Mouse (Mus musculus) hindbrain, embryonic 15.5 days (tissue): ENCODE data around the gene Tenm2. TPM values are rescaled to one million over a fixed set of nuclear protein-coding genes. Genes with fewer than 3 reads are reported as not detected.

Experiments used
- ATAC-seq: fragments of 200-750 bp; cut with Nextera tagmentation; 2 replicates; pipeline ENCODE4 v1.8.0; 2017; ENCODE audit warnings: low read depth, moderate number of reproducible peaks, moderate TSS enrichment; ENCODE audit not compliant: low FRiP score
- H3K27ac ChIP-seq: fragments of 300-500 bp; sonication (generic); replicated peaks from 2 replicates; pipeline ENCODE4 v1.5.1; 2015; ENCODE audit warnings: mild to moderate bottlenecking, inconsistent platforms
- H3K27me3 ChIP-seq: fragments of 300-500 bp; sonication (generic); 2 replicates; pipeline ENCODE4 v1.6.1; 2015; ENCODE audit warnings: control low read depth, inconsistent platforms
- H3K36me3 ChIP-seq: fragments of 300-500 bp; sonication (generic); 2 replicates; pipeline ENCODE4 v1.6.1; 2015; ENCODE audit warnings: control low read depth, inconsistent platforms
- H3K4me1 ChIP-seq: fragments of 300-500 bp; sonication (generic); replicated peaks from 2 replicates; pipeline ENCODE4 v1.6.1; 2015; ENCODE audit warnings: control low read depth, inconsistent platforms
- H3K4me2 ChIP-seq: fragments of 300-500 bp; sonication (generic); 2 replicates; pipeline ENCODE4 v1.6.1; 2015; ENCODE audit warnings: moderate library complexity, mild to moderate bottlenecking, inconsistent platforms
- H3K4me3 ChIP-seq: fragments of 300-500 bp; sonication (generic); 2 replicates; pipeline ENCODE4 v1.5.1; 2015; ENCODE audit warnings: mild to moderate bottlenecking, inconsistent platforms
- H3K9ac ChIP-seq: fragments of 300-500 bp; sonication (generic); 2 replicates; pipeline ENCODE4 v1.6.1; 2015; ENCODE audit warnings: inconsistent platforms
- H3K9me3 ChIP-seq: fragments of 300-500 bp; sonication (generic); 2 replicates; pipeline ENCODE4 v1.6.1; 2016; ENCODE audit warnings: control low read depth, inconsistent platforms
- WGBS: fragments of 180-500 bp; shearing (Covaris S2); methylation state at CpG from one replicate; pipeline ENCODE4 v1.1.7; 2015; 5-methylcytosine and 5-hydroxymethylcytosine counted together
- polyA plus RNA-seq: library from polyadenylated mRNA; unstranded; fragments of >200 nt; fragmentation: Nextera tagmentation; extraction: Ambion mirVana; gene quantifications from 2 replicates; pipeline ENCODE4 v1.2.1, GENCODE M21; 2015

Tenm2 gene
- polyA plus RNA-seq, 1 experiment from 2014 or later, result 33.1 TPM

GRCm38 (mm10) chr11:36958102-36958501 is 277.7 kb downstream of the Tenm2 start:
- Histone ChIP-seq H3K27me3 (no peaks in the 10 kb centered on the region), H3K4me2 (no peak overlapping the region), H3K4me1 (no peaks in the 10 kb centered on the region), H3K9me3 (no peaks in the 10 kb centered on the region), H3K9ac (no peak overlapping the region), H3K4me3 (no peak overlapping the region), H3K27ac (no peak overlapping the region), H3K36me3 (no peaks in the 10 kb centered on the region)
- WGBS, result 77% methylated on average over 5 of the region's 5 CpGs
- no peak for ATAC-seq

GRCm38 (mm10) chr11:36941429-36941828 is 294.3 kb downstream of the Tenm2 start:
- Histone ChIP-seq H3K4me1 (peaks cover 7% of the 10 kb centered on the region; the same call in 1 of the 2 replicates), H3K4me3 (no peak overlapping the region), H3K27me3 (no peaks in the 10 kb centered on the region), H3K27ac (no peak overlapping the region), H3K9me3 (no peaks in the 10 kb centered on the region), H3K9ac (no peak overlapping the region), H3K36me3 (no peaks in the 10 kb centered on the region), H3K4me2 (no peak overlapping the region)
- WGBS, result 80% methylated on average over 6 of the region's 6 CpGs
- no peak for ATAC-seq

GRCm38 (mm10) chr11:36940557-36941110 is 295.1 kb downstream of the Tenm2 start:
- H3K9ac ChIP-seq, result no peak overlapping the region
- H3K9me3 ChIP-seq, result no peaks in the 10 kb centered on the region
- no peak overlapping the region for H3K4me2 ChIP-seq
- H3K4me1 ChIP-seq, result peaks cover 7% of the 10 kb centered on the region; the same call in 1 of the 2 replicates
- no peaks in the 10 kb centered on the region for H3K36me3 ChIP-seq
- ATAC-seq, result no peak
- no peaks in the 10 kb centered on the region for H3K27me3 ChIP-seq
- 25% methylated on average over 7 of the region's 7 CpGs for WGBS
- H3K27ac ChIP-seq, result no peak overlapping the region
- no peak overlapping the region for H3K4me3 ChIP-seq

- 68% methylated on average over 5 of the region's 5 CpGs for WGBS
- no peak overlapping the region for H3K4me3 ChIP-seq
- no peak for ATAC-seq
Measured at GRCm38 (mm10) chr11:36929817-36930216, 305.9 kb downstream of the Tenm2 start.

GRCm38 (mm10) chr11:36926705-36927406 is 308.9 kb downstream of the Tenm2 start:
- Histone ChIP-seq H3K27ac (no peak overlapping the region), H3K27me3 (no peaks in the 10 kb centered on the region), H3K4me2 (no peak overlapping the region), H3K36me3 (no peaks in the 10 kb centered on the region), H3K9me3 (no peaks in the 10 kb centered on the region), H3K4me1 (no peaks in the 10 kb centered on the region), H3K9ac (no peak overlapping the region), H3K4me3 (no peak overlapping the region)
- no peak for ATAC-seq
- 66% methylated on average over 9 of the region's 9 CpGs for WGBS

More at GRCm38 (mm10) chr11:36929817-36930216, 305.9 kb downstream of the Tenm2 start:
- Histone ChIP-seq H3K9ac (no peak overlapping the region), H3K4me2 (no peak overlapping the region), H3K36me3 (no peaks in the 10 kb centered on the region), H3K4me1 (no peaks in the 10 kb centered on the region), H3K27me3 (no peaks in the 10 kb centered on the region), H3K27ac (no peak overlapping the region), H3K9me3 (no peaks in the 10 kb centered on the region)

GRCm38 (mm10) chr11:36919301-36919700 is 316.5 kb downstream of the Tenm2 start:
- no peak for ATAC-seq
- Histone ChIP-seq H3K36me3 (no peaks in the 10 kb centered on the region), H3K4me2 (no peak overlapping the region)

GRCm38 (mm10) chr11:36911406-36911805 is 324.4 kb downstream of the Tenm2 start:
- H3K4me2 ChIP-seq, result no peak overlapping the region
- no peaks in the 10 kb centered on the region for H3K9me3 ChIP-seq
- 77% methylated on average over 4 of the region's 4 CpGs for WGBS
- no peaks in the 10 kb centered on the region for H3K4me1 ChIP-seq
- no peak overlapping the region for H3K4me3 ChIP-seq
- no peak overlapping the region for H3K27ac ChIP-seq
- no peak for ATAC-seq
- H3K36me3 ChIP-seq, result no peaks in the 10 kb centered on the region
- H3K27me3 ChIP-seq, result no peaks in the 10 kb centered on the region
- no peak overlapping the region for H3K9ac ChIP-seq

More at GRCm38 (mm10) chr11:36919301-36919700, 316.5 kb downstream of the Tenm2 start:
- no peaks in the 10 kb centered on the region for H3K9me3 ChIP-seq
- H3K27ac ChIP-seq, result no peak overlapping the region
- H3K27me3 ChIP-seq, result no peaks in the 10 kb centered on the region
- H3K4me3 ChIP-seq, result no peak overlapping the region
- H3K4me1 ChIP-seq, result no peaks in the 10 kb centered on the region
- 81% methylated on average over 6 of the region's 6 CpGs for WGBS
- H3K9ac ChIP-seq, result no peak overlapping the region

- no peak overlapping the region for H3K27ac ChIP-seq
- H3K9me3 ChIP-seq, result no peaks in the 10 kb centered on the region
- no peaks in the 10 kb centered on the region for H3K36me3 ChIP-seq
- H3K4me3 ChIP-seq, result no peak overlapping the region
- 86% methylated on average over 1 of the region's 1 CpGs for WGBS
- H3K9ac ChIP-seq, result no peak overlapping the region
- H3K4me2 ChIP-seq, result no peak overlapping the region
- ATAC-seq, result no peak
- H3K4me1 ChIP-seq, result no peaks in the 10 kb centered on the region
- no peaks in the 10 kb centered on the region for H3K27me3 ChIP-seq
Measured at GRCm38 (mm10) chr11:36909036-36909435, 326.7 kb downstream of the Tenm2 start.

- Histone ChIP-seq H3K27ac (no peak overlapping the region), H3K4me2 (no peak overlapping the region), H3K36me3 (no peaks in the 10 kb centered on the region), H3K4me1 (no peaks in the 10 kb centered on the region), H3K9ac (no peak overlapping the region), H3K9me3 (no peaks in the 10 kb centered on the region), H3K4me3 (no peak overlapping the region), H3K27me3 (no peaks in the 10 kb centered on the region)
- no peak for ATAC-seq
- WGBS, result 11% methylated on average over 2 of the region's 2 CpGs
Measured at GRCm38 (mm10) chr11:36902302-36902701, 333.5 kb downstream of the Tenm2 start.

- H3K9me3 ChIP-seq, result no peaks in the 10 kb centered on the region
- no peak overlapping the region for H3K4me2 ChIP-seq
- H3K36me3 ChIP-seq, result no peaks in the 10 kb centered on the region
- H3K27me3 ChIP-seq, result no peaks in the 10 kb centered on the region
- H3K4me1 ChIP-seq, result peaks cover 3% of the 10 kb centered on the region
- H3K4me3 ChIP-seq, result no peak overlapping the region
- WGBS, result 79% methylated on average over 3 of the region's 3 CpGs
- no peak for ATAC-seq
- H3K9ac ChIP-seq, result no peak overlapping the region
- H3K27ac ChIP-seq, result no peak overlapping the region
Measured at GRCm38 (mm10) chr11:36893061-36893460, 342.7 kb downstream of the Tenm2 start.

GRCm38 (mm10) chr11:36891106-36891505 is 344.7 kb downstream of the Tenm2 start:
- Histone ChIP-seq H3K4me3 (no peak overlapping the region), H3K9ac (no peak overlapping the region), H3K9me3 (no peaks in the 10 kb centered on the region), H3K4me2 (no peak overlapping the region), H3K27ac (no peak overlapping the region), H3K27me3 (no peaks in the 10 kb centered on the region), H3K36me3 (no peaks in the 10 kb centered on the region), H3K4me1 (peaks cover 3% of the 10 kb centered on the region)
- no peak for ATAC-seq
- 26% methylated on average over 3 of the region's 3 CpGs for whole genome bisulfite sequencing

- Histone ChIP-seq H3K27me3 (no peaks in the 10 kb centered on the region), H3K27ac (no peak overlapping the region), H3K4me3 (no peak overlapping the region), H3K9me3 (no peaks in the 10 kb centered on the region), H3K4me2 (no peak overlapping the region), H3K36me3 (no peaks in the 10 kb centered on the region), H3K4me1 (peaks cover 3% of the 10 kb centered on the region), H3K9ac (no peak overlapping the region)
- no peak for ATAC-seq
- 48% methylated on average over 7 of the region's 7 CpGs for WGBS
Measured at GRCm38 (mm10) chr11:36887490-36887889, 348.3 kb downstream of the Tenm2 start.
